Mouse (Mus musculus) midbrain, embryonic 13.5 days (tissue): ENCODE data around the gene Disp1. TPM values are rescaled to one million over a fixed set of nuclear protein-coding genes. Genes with fewer than 3 reads are reported as not detected.
A peak's percentile ranks its signal among the peaks of the same experiment; 100 is the strongest.

Experiments used
- ATAC-seq: fragments of 200-750 bp; cut with Nextera tagmentation; 2 replicates; pipeline ENCODE4 v1.8.0; 2017; ENCODE audit warnings: mild to moderate bottlenecking, moderate TSS enrichment, moderate library complexity
- H3K27ac ChIP-seq: fragments of 300-500 bp; sonication (generic); 2 replicates; pipeline ENCODE4 v1.5.1; 2015; ENCODE audit warnings: inconsistent platforms, mild to moderate bottlenecking, moderate library complexity
- H3K27me3 ChIP-seq: fragments of 300-500 bp; sonication (generic); 2 replicates; pipeline ENCODE4 v1.6.1; 2015; ENCODE audit warnings: mild to moderate bottlenecking, inconsistent platforms
- H3K36me3 ChIP-seq: fragments of 300-500 bp; sonication (generic); 2 replicates; pipeline ENCODE4 v1.6.1; 2015; ENCODE audit warnings: mild to moderate bottlenecking, inconsistent platforms
- H3K4me1 ChIP-seq: fragments of 300-500 bp; sonication (generic); replicated peaks from 2 replicates; pipeline ENCODE4 v1.6.1; 2015; ENCODE audit warnings: inconsistent platforms
- H3K4me2 ChIP-seq: fragments of 300-500 bp; sonication (generic); replicated peaks from 2 replicates; pipeline ENCODE4 v1.6.1; 2015; ENCODE audit warnings: moderate library complexity, mild to moderate bottlenecking, inconsistent platforms
- H3K4me3 ChIP-seq: fragments of 300-500 bp; sonication (generic); replicated peaks from 2 replicates; pipeline ENCODE4 v1.5.1; 2015; ENCODE audit warnings: mild to moderate bottlenecking, inconsistent platforms
- H3K9ac ChIP-seq: fragments of 300-500 bp; sonication (generic); replicated peaks from 2 replicates; pipeline ENCODE4 v1.6.1; 2015; ENCODE audit warnings: mild to moderate bottlenecking, inconsistent platforms
- H3K9me3 ChIP-seq: fragments of 300-500 bp; sonication (generic); 2 replicates; pipeline ENCODE4 v1.6.1; 2016; ENCODE audit warnings: mild to moderate bottlenecking, inconsistent platforms
- WGBS: fragments of 180-500 bp; shearing (Covaris S2); methylation state at CpG from one replicate; pipeline ENCODE4 v1.1.7; 2015; 5-methylcytosine and 5-hydroxymethylcytosine counted together
- polyA plus RNA-seq: library from polyadenylated mRNA; unstranded; fragments of >200 nt; fragmentation: Nextera tagmentation; extraction: Ambion mirVana; gene quantifications from 2 replicates; pipeline ENCODE4 v1.2.1, GENCODE M21; 2015

The Disp1 gene
- polyA plus RNA-seq, 1 experiment from 2014 or later = 8.0 TPM

DNA sequence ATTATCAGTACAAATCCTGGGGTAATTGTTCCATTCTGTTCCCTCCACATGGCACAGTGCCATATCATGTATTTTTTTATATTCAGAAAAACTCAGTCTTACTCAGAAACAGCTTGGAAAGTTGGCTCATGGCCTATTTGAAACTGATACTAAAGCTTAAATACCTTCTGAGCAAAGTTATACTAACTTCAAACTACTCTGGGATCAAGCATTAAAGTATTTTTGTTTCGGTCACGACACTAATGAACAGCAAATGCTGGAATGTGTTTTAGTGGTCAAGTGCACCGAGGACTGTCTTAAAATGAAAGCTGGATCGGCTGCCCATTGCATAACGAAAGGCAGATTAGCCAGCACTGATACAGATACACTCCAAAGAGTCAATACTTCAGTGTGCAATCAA lies 27.2 kb downstream of the Disp1 start:
- no peak for ATAC-seq
- WGBS = 76% methylated on average over 5 of the region's 5 CpGs
- no peaks in the 10 kb centered on the region for H3K36me3 ChIP-seq
- H3K4me3 ChIP-seq = no peak overlapping the region
- H3K9ac ChIP-seq = no peak overlapping the region
- H3K4me2 ChIP-seq = no peak overlapping the region
- no peaks in the 10 kb centered on the region for H3K9me3 ChIP-seq
- H3K4me1 ChIP-seq = peaks cover 22% of the 10 kb centered on the region
- H3K27ac ChIP-seq = no peak overlapping the region
- H3K27me3 ChIP-seq = no peaks in the 10 kb centered on the region

DNA sequence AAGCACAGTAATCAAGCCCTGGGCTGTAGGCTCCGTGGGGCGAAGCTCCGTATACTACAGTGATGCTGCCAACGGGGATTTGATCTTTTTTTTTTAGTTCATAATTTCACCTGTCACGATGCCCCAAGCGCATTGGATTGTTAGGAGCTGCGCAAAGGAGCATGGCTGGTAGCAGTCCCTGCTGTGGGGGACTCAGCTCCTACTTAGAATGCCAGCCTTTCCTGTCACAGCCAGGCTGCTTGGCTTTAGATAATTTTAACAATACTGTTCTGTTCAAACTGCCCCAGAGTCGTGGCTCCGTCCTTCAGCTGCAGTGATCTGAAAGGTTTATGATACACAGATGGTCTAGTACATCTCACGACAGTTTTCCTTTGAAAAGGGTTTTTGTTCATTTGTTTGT lies 29.9 kb downstream of the Disp1 start:
- 73% methylated on average over 10 of the region's 10 CpGs for WGBS
- Histone ChIP-seq H3K9me3 (no peaks in the 10 kb centered on the region), H3K4me3 (no peak overlapping the region), H3K27ac (no peak overlapping the region), H3K9ac (no peak overlapping the region), H3K36me3 (no peaks in the 10 kb centered on the region), H3K27me3 (no peaks in the 10 kb centered on the region), H3K4me2 (no peak overlapping the region), H3K4me1 (peaks cover 26% of the 10 kb centered on the region)
- no peak for ATAC-seq

DNA sequence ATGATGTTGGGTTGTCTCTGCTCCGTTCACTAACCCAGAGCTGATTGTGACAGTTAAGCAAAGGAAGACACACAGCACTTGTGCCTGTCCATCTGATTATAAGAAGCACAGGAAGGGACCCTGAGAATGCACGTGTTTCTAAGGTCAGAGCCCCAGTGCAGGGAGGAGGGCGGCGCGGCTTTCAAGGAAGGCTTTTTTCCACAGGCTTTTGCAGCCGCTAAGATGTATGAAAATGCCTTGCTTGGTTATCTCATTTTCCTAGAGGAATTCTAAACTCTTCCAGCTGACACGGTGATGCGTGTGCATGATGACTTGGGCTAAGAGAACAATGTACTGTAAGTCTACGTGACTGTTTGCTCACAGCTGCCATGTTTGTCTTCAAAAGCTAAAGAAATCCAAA lies 30.9 kb downstream of the Disp1 start:
- no peaks in the 10 kb centered on the region for H3K9me3 ChIP-seq
- peak overlapping the region; percentile 45 for H3K27ac ChIP-seq
- no peak for ATAC-seq
- H3K36me3 ChIP-seq = no peaks in the 10 kb centered on the region
- WGBS = 69% methylated on average over 9 of the region's 9 CpGs
- H3K27me3 ChIP-seq = 0 out of 2 replicates have a peak, but pooled peaks cover 3% of the 10 kb centered on the region
- no peak overlapping the region for H3K4me2 ChIP-seq
- H3K4me3 ChIP-seq = no peak overlapping the region
- H3K4me1 ChIP-seq = peaks cover 26% of the 10 kb centered on the region
- no peak overlapping the region; the same call in 1 of the 2 replicates for H3K9ac ChIP-seq

DNA sequence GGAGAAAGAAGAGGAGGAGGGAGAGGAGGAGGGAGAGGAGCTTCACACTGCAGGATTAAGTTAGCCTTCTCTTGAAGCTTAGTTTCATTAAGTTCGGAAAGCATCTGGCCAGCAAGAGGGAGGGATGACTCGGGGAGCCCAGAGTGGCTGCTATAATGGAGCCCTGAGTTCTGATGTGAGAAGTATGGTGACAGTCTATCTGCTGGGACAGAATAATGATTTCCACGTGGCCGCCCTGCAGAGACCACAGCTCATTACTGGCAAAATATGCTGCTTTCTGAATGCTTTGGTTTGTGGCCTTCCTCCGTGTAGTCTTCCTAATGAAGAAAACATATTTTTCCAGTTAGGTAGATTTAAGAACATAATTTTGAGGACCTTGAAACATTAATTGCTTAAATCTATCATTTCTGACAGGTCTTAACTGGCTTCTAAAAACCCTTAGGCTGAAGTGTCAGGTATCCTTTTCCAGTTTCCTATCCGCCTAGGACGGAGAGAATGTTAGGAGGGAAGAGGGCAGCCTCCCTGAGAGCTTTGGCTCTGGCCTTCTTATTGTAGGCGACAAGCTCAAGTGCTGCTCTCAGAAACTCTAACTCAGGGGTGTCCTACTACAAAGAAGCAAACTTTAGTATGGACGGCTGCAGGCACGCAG lies 32.2 kb downstream of the Disp1 start:
- no peaks in the 10 kb centered on the region for H3K36me3 ChIP-seq
- 0 out of 2 replicates have a peak overlapping the region, but pooled peaks have one; percentile 11 for H3K27ac ChIP-seq
- H3K4me2 ChIP-seq = no peak overlapping the region
- H3K4me1 ChIP-seq = peaks cover 31% of the 10 kb centered on the region
- ATAC-seq = no peak
- H3K9me3 ChIP-seq = no peaks in the 10 kb centered on the region
- WGBS = 58% methylated on average over 10 of the region's 10 CpGs
- H3K27me3 ChIP-seq = 0 out of 2 replicates have a peak, but pooled peaks cover 4% of the 10 kb centered on the region
- H3K4me3 ChIP-seq = no peak overlapping the region
- no peak overlapping the region for H3K9ac ChIP-seq

DNA sequence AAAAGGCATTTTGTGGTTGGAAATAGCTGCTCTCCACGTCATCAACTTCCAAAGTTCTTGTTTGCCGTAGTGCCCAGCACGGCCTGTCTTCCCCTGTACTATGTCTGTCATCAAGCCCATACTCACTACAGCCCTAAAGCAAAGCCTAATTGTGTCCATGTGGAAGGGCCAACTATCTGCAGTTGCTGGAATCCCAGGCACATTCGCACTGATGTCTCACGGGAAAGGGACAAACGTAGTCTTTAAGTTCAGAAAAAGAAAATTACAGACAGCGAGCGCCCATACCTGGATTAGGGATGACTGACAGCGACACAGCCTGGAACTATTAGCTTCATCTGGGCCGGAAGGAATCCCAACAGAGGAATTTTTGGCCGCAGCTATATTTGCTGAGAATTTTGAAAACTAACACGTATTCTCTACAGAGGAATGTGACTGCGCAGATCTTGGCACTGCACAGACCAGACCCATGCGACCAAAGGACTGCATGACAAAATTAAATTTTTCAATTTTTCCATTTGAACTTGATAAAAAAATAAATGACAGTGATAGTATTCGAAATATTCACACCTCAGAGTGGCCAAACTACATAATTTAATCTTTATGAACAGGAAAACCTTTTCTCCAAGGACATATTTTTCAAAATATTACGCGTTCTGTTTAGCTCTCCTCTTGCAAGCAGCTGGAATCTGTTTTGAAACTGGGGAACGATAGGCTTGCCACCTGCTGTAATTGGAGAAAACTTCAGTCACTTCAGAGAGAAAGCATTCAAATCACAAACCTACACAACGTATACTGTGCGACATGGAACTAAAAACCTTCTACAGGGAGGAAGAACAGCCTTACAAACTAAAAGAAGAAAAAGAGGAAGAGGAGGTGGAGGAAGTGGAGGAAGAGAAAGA lies 33.0 kb downstream of the Disp1 start:
- Histone ChIP-seq H3K4me3 (no peak overlapping the region), H3K4me2 (no peak overlapping the region), H3K27me3 (0 out of 2 replicates have a peak, but pooled peaks cover 4% of the 10 kb centered on the region), H3K9me3 (no peaks in the 10 kb centered on the region), H3K27ac (no peak overlapping the region), H3K36me3 (no peaks in the 10 kb centered on the region), H3K9ac (no peak overlapping the region), H3K4me1 (peaks cover 38% of the 10 kb centered on the region)
- ATAC-seq = no peak
- 89% methylated on average over 20 of the region's 20 CpGs for WGBS

DNA sequence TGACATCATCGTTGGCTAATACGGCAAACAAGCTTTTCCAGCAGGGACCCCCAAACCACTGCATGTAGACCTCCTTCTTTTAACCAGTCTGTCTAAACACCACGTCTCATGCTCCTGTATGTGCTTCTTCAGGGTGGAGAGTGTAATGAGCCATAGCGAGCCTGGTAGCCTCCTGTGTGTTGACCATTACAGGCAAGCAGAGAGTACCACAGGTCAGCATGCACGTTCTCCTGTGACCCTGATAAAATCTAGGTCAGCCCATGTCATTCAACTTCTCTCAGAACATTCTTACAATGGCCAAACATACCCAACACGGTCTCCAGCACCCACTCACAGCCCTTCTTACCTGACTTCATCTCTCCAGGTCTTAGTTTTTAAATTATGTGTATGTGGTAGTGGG lies 35.8 kb downstream of the Disp1 start:
- ATAC-seq = no peak
- 79% methylated on average over 6 of the region's 6 CpGs for WGBS
- peaks cover 37% of the 10 kb centered on the region for H3K4me1 ChIP-seq
- H3K9ac ChIP-seq = no peak overlapping the region
- H3K27ac ChIP-seq = no peak overlapping the region
- no peaks in the 10 kb centered on the region for H3K36me3 ChIP-seq
- H3K27me3 ChIP-seq = 0 out of 2 replicates have a peak, but pooled peaks cover 4% of the 10 kb centered on the region
- no peak overlapping the region for H3K4me3 ChIP-seq
- H3K9me3 ChIP-seq = no peaks in the 10 kb centered on the region
- no peak overlapping the region for H3K4me2 ChIP-seq

DNA sequence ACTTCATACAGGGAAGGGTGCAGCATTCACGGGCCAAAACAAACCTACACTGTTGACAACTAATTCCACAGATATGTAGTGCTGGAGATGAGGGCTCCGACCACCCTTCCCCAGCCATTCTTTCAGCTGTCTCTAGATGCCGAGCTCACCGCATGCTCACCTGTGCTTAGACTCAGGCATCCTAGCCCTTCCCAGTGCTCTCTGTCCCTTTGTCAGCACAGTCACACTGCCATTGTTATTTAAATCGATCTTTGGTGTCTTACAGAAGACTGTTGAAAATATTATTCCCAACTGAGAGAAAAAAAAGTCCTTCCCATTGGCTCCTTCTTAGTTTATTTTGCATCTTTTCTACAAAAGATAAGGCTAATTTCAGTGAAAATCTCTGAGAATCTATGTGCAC lies 36.6 kb downstream of the Disp1 start:
- Histone ChIP-seq H3K27ac (no peak overlapping the region), H3K27me3 (0 out of 2 replicates have a peak, but pooled peaks cover 4% of the 10 kb centered on the region), H3K9me3 (no peaks in the 10 kb centered on the region), H3K4me1 (peaks cover 29% of the 10 kb centered on the region), H3K4me2 (no peak overlapping the region), H3K4me3 (no peak overlapping the region), H3K36me3 (no peaks in the 10 kb centered on the region), H3K9ac (no peak overlapping the region)
- 74% methylated on average over 5 of the region's 5 CpGs for WGBS
- ATAC-seq = no peak

DNA sequence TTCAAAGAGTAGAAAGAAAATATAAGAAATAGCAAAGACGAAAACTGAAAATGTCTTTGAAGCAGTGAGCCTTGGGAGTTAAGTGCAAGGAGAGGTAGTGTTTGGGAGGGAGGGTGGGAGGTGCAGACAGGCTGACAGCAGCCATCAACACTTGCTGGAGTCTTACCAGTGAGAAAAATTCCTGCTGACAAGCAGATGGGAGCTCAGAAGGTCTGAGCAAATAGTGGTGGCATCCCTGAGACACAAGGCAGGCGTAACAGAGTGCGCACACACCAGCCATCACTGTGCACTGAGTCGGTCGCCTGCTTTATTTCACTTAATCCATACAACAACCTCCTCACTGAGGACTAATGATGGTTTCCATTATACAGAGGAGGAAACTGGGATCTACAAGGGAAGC lies 37.8 kb downstream of the Disp1 start:
- no peak overlapping the region for H3K27ac ChIP-seq
- whole genome bisulfite sequencing = 75% methylated on average over 5 of the region's 5 CpGs
- peaks cover 20% of the 10 kb centered on the region for H3K4me1 ChIP-seq
- 0 out of 2 replicates have a peak, but pooled peaks cover 4% of the 10 kb centered on the region for H3K27me3 ChIP-seq
- no peak overlapping the region for H3K9ac ChIP-seq
- no peak overlapping the region for H3K4me3 ChIP-seq
- H3K36me3 ChIP-seq = no peaks in the 10 kb centered on the region
- H3K4me2 ChIP-seq = no peak overlapping the region
- H3K9me3 ChIP-seq = no peaks in the 10 kb centered on the region
- ATAC-seq = no peak

DNA sequence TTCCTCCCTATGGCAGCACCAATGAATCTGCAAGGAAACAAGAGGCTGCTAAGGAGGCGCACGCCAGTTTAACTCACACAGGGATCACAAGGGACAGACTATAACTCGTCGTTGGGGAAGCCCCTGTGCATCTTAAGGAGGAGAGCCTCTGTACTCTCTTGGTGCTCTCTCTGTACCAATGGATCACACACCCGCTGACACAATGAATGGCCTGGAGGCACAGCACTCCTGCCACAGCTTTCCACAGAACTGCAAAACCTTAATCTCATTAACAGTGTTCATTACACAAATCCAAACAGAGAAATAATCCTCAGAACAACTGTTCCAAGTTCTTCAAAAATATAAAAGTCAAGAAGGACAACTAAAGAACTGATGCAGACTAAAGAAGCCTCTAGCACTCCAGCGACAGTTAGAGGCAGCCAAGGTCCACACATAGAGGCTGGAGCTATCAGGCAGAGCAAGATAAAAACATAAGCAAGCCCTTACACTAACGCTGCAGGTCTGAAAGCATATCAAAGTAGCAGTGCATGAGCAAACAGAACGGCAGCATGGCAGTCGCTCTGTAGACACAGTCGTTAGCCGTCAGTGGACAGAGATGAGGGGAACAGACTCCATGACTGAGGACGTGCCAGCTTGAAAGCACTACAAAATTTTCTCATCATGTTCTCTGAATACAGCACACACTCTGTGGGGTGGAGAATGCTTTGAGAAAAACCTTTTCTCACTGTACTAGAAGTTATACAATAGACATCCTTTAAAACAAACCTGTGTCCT lies 38.5 kb downstream of the Disp1 start:
- ATAC-seq = 0 out of 2 replicates have a peak, but pooled peaks have one; percentile 48
- no peak overlapping the region for H3K9ac ChIP-seq
- WGBS = 21% methylated on average over 12 of the region's 12 CpGs

DNA sequence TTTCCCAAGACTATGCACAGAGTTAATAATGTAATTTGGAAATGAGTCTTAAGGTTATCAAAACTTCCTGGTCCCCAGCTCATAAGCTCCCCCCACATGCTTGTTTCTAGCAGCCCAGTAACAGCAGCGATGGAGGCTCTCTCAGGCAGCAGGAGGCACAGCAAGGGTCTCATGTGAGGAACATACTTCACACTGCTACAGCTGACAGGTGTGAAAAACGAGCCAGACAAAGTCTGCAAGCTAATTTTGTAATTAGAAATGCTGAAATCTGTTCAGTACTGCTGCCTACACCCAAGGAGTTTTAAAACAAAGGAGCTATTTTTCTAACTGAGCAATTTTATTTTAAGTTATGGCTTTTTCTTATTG lies 40.3 kb downstream of the Disp1 start:
- Histone ChIP-seq H3K36me3 (no peaks in the 10 kb centered on the region), H3K4me3 (no peak overlapping the region), H3K4me1 (peaks cover 20% of the 10 kb centered on the region), H3K27ac (no peak overlapping the region), H3K9me3 (no peaks in the 10 kb centered on the region), H3K4me2 (no peak overlapping the region), H3K27me3 (0 out of 2 replicates have a peak, but pooled peaks cover 4% of the 10 kb centered on the region), H3K9ac (no peak overlapping the region)
- ATAC-seq = no peak
- 53% methylated on average over 2 of the region's 2 CpGs for WGBS

More for the DNA sequence above, 38.5 kb downstream of the Disp1 start:
- Histone ChIP-seq H3K4me3 (no peak overlapping the region), H3K4me2 (0 out of 2 replicates have a peak overlapping the region, but pooled peaks have one; percentile 2), H3K4me1 (peaks cover 20% of the 10 kb centered on the region), H3K9me3 (no peaks in the 10 kb centered on the region), H3K36me3 (no peaks in the 10 kb centered on the region), H3K27ac (peak overlapping the region; percentile 60), H3K27me3 (0 out of 2 replicates have a peak, but pooled peaks cover 4% of the 10 kb centered on the region)

DNA sequence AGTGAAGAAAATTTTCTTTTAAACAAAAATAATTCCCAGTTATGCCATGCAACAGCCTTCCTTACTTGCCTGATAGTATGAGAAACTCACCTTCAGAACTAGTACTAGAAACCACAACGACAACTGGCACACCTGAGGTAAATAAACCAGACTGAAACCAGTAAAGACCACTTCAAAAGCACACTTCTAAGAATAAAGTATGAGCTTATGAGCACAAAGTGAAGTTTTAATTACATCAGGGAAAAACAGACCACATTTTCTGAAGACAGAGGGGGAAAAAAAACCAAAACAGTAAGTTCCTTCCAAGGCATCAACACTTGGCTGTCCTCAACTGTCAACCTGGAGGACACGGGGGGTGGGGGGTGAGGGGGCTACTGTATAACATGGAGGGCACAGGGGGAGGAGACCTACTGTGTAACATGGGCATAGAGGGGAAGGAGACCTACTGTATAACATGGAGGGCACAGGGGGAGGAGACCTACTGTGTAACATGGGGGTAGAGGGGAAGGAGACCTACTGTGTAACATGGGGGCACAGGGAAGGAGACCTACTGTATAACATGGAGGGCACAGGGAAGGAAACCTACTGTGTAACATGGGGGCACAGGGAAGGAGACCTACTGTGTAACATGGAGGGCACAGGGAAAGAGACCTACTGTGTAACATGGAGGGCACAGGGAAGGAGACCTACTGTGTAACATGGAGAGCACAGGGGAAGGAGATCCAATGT lies 40.9 kb downstream of the Disp1 start:
- Histone ChIP-seq H3K36me3 (no peaks in the 10 kb centered on the region), H3K4me1 (peaks cover 20% of the 10 kb centered on the region), H3K9ac (no peak overlapping the region), H3K27ac (no peak overlapping the region), H3K27me3 (0 out of 2 replicates have a peak, but pooled peaks cover 1% of the 10 kb centered on the region), H3K4me2 (no peak overlapping the region), H3K4me3 (no peak overlapping the region), H3K9me3 (no peaks in the 10 kb centered on the region)
- 91% methylated on average over 2 of the region's 2 CpGs for WGBS
- no peak for ATAC-seq
